Mouse (Mus musculus) heart, postnatal 0 days (tissue): ENCODE measurements around the gene Tcaf1.

Source experiments
- CTCF ChIP-seq: IDR thresholded peaks from 2 replicates; pipeline ENCODE4 v1.5.1; 2016; ENCODE audit warnings: antibody characterized with exemption, control low read depth, low read depth
- EP300 ChIP-seq: IDR thresholded peaks from 2 replicates; pipeline ENCODE4 v1.6.1; 2016; ENCODE audit warnings: antibody characterized with exemption, low read depth

DNA sequence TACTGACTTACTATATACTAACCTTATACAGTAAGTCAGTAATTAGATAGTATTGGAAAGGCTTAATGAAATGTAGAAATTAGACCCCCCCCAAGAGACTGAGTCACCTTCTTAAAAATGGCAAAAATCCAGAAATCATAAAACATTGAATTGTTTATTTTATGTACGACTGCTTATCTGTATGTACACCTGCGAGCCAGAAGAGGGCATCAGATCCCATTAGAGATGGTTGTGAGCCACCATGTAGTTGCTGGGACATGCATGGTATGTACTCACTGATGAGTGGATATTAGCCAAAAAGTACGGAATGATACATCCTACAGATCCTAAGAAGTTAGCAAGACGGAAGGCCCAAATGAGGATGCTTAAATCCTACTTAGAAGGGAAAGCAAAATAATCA is 78.5 kb downstream of the Tcaf1 start:
- TF ChIP-seq CTCF (0 out of 2 replicates have a peak, but pooled peaks have one; percentile 10), EP300 (no peak)
